Mouse (Mus musculus): ENCODE results near the gene Tmem168. TPM values are rescaled to one million over a fixed set of nuclear protein-coding genes. Genes with fewer than 3 reads are reported as not detected.

Tmem168 gene
- total RNA-seq, 2 experiments from 2014 or later: 14.9 to 33.4 TPM

DNA sequence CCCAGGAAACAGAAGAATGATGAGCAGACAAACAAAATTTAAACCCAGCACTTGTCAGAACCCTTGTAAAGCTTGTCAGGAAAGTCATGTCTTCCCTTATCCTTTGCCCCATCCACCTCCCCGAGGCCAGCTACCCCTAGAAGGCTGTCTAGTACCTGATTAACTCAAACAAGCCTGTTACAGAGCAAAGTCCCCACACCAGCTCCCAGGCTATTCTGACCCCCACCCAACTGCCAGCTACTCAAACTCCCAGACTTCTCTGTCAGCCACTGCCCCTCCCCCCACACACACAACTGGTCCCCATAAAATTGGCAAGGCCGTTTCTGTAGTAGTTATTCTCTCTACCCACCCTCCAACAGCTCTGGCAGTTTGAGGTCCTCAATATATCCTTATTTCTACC lies 21.3 kb downstream of the Tmem168 start:
- ATAC-seq (replicated peaks; ENCODE audit: poor library complexity, severe bottlenecking): no peak

DNA sequence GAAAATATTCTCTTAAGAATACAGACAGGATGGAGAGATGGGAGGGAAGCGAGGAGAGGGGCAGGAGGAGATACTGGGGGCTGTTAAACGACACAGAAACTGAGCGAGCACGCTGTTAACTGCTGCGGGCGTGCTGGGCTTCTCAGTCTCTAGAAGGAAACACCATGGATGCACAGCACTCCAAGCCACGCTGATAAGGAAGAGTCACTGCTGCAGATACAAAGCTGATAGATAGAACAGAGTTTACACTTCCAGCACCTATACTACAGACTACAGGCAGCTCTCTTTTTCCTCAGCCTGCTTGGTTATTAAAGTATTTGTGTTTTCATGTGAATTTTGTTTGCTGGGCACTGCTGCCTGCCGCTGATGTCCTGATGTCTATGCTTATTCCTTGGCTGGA lies 21.7 kb downstream of the Tmem168 start:
- no peak for ATAC-seq (replicated peaks; ENCODE audit: poor library complexity, severe bottlenecking)

GRCm38 (mm10) chr6:13584788-13585187 lies 23.1 kb downstream of the Tmem168 start:
- ATAC-seq (replicated peaks; ENCODE audit: poor library complexity, severe bottlenecking): no peak

GRCm38 (mm10) chr6:13582075-13582474 lies 25.8 kb downstream of the Tmem168 start:
- ATAC-seq (replicated peaks; ENCODE audit: poor library complexity, severe bottlenecking): no peak

DNA sequence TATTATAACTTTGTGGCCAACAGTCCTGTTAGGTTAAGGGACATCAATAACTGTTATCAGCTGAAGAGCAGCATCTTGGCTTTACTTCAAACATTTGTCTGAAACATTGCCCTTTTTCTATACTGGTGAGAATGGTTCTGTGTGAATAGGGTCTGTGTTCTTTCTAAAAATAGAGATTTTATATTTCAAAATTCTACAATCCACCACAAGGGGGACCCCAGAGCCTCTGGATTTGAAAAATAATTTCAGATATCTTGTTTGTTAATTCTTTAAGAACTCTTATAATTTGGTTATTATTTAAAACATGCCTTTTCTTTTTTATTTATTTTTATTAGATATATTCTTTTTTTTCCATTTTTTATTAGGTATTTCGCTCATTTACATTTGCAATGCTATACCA lies 42.2 kb downstream of the Tmem168 start:
- ATAC-seq (replicated peaks; ENCODE audit: poor library complexity, severe bottlenecking): no peak

- ATAC-seq (replicated peaks; ENCODE audit: poor library complexity, severe bottlenecking): no peak
Measured at GRCm38 (mm10) chr6:13555266-13555665, 52.6 kb downstream of the Tmem168 start.

DNA sequence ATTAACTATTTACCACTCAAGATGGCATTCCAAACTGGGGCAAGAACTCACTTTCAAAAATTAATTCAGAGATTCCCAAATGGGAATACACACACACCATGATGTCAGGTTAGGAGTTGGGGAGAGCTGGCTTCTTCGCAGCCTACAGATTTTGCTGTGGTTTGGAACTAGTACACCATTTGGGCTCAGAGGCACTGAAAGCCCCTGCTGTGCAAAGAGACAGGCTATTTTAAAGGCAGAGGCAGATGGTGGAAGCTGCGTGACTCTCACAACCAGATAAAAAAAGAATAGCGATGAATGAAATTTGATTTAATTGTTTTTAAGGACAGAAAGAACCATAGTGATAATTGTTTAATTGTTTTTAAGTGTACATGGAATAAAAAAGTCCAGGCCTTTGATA lies 66.1 kb downstream of the Tmem168 start:
- no peak for ATAC-seq (replicated peaks; ENCODE audit: poor library complexity, severe bottlenecking)

GRCm38 (mm10) chr6:13537275-13537964 lies 70.5 kb downstream of the Tmem168 start:
- ATAC-seq (replicated peaks; ENCODE audit: poor library complexity, severe bottlenecking): no peak

Other genes with a start within 250 kb of the Tmem168 start
- gene Bmt2, start 69.9 kb upstream of the Tmem168 start, total RNA-seq (2014; fragmentation: Nextera tagmentation): 8.2 and 11.1 TPM in 2 replicates
- gene Bmt2, start 69.9 kb upstream of the Tmem168 start, total RNA-seq (2017): 5.3 and 12.2 TPM in 2 replicates
- not detected in 2 replicates for gene Gpr85, start 231.8 kb upstream of the Tmem168 start, total RNA-seq (2014; fragmentation: Nextera tagmentation)
- gene Gpr85, start 231.8 kb upstream of the Tmem168 start, total RNA-seq (2017): 1.2 and 2.5 TPM in 2 replicates